Mouse (Mus musculus) frontal cortex, postnatal 10 days (tissue): ENCODE measurements around the gene Vkorc1l1.

Experiments
- DNase-seq, 2 experiments: peaks; one replicate each; pipeline ENCODE4 v3.0.0; 2022; ENCODE audit warnings: low spot score in 2 of 2, mixed read lengths in 1 of 2

The Vkorc1l1 gene

GRCm38 (mm10) chr5:130001356-130001987 lies 59.7 kb downstream of the Vkorc1l1 start:
- no peak for DNase-seq

GRCm38 (mm10) chr5:130002301-130003146 lies 60.8 kb downstream of the Vkorc1l1 start, which contains the start of gene Gusb:
Gene Gusb, minus strand, starts transcription at chr5:130003049.
- peak; percentile 70 to 71 for DNase-seq

GRCm38 (mm10) chr5:130003229-130003628 lies 61.5 kb downstream of the Vkorc1l1 start:
- no peak for DNase-seq

GRCm38 (mm10) chr5:130007344-130007743 lies 65.6 kb downstream of the Vkorc1l1 start:
- no peak for DNase-seq

GRCm38 (mm10) chr5:130008034-130008590 lies 66.3 kb downstream of the Vkorc1l1 start:
- DNase-seq = no peak

DNA sequence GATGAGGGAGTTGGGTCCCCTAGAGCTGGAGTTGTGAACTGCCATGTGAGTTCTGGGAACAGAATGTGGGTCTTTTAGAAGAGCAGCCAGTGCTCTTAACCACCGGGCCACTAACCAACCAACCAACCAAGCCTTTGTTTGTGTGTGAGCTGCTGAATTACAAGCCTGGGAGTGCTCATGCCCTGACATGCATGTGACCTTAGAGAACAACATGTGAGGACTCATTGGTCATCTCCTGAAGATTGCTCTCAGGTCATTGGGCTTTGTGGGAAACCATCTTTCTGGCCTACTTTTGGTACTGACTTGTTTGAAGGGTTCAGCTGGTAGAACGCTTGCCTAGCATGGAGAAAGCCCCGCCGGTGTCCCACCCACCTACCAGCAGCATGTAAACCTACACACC lies 68.0 kb downstream of the Vkorc1l1 start:
- DNase-seq = no peak

DNA sequence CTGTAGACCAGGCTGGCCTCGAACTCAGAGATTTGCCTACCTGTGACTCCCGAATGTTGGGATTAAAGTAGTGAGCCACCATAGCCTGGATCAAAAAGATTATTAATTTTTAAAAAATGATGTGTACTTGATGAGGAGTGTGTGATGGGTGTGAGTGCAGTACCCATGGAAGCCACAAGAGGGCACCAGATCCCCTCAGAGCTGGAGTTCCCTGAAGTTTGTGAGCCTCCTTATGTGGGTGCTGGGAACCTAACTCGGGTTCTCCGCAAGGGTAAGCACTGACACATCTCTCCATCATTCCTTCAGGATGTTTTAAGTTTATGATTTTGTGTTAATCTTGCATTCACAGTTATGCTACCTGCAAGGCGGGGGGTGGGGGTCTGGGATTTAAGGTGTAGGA lies 69.2 kb downstream of the Vkorc1l1 start:
- DNase-seq = no peak

DNA sequence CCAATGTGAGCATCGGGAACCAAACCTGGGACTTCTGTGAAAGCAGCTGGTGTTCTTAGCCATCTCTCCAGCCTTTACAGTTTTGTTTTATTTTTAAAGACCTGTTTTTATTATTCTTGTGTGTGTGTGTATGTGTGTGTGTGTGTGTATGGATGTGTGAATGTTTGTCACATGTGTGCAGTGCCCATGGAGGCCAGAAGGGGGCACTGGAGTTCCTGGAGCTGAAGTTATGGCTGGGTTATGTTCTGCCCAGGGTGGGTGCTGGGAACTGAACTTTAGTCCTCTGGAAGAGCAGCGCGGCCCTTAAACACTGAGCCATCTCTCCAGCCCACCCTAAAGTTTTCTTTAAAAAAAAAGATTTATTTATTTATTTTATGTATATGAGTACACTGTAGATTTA lies 73.3 kb downstream of the Vkorc1l1 start:
- DNase-seq = no peak

DNA sequence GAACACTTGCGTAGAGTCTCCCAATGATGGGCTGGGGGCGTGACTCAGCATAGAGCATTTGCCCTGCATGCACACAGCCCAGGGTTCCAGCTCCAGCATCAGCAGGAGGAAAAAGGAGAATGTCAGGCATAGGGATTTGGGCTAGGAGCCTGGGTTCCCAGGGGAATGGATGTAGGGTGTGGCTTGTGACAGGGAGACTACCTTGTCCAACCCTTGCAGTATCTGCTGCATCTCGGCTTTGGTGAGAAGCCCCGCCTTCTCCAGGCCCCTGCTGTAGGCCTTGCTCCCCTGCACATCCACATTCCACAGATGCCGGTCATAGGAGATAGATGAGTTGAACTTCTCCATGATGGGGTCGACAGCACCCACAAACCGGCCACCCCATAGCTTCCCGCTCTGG lies 77.7 kb downstream of the Vkorc1l1 start:
- DNase-seq = no peak

GRCm38 (mm10) chr5:130021361-130021966 lies 79.7 kb downstream of the Vkorc1l1 start:
- no peak for DNase-seq

GRCm38 (mm10) chr5:130022366-130022765 lies 80.6 kb downstream of the Vkorc1l1 start:
- DNase-seq = no peak

DNA sequence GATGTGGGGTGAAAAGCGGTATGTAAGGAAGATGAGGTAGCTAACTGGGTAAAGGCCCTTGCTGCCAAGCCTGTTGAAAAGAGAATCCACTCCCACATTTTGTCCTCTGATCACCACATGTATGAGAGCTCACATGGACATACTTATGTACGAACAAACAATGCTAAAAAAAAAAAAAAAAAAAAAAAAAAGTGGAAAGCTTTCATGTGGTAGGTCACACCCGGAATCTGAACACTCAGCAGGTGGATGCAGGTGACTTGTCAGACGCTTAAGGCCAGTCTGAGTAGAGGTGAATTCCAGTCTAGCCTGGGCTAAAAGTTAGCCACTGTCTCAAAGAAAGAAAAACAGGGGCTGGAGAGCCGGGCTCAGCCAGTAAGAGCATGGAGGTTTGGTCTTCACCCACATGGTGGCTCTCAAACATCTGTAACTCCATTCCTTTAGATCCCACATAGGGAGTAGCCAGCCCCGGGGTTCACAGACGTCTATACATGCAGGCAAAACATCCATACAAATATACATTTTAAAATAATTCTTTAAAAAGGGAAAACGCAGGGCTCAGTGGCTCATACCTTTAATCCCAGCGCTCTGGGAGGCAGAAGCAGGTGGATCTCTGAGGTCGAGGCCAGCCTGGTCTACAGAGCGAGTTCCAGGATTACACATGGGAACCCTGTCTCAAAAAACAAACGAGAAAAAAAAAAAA lies 81.4 kb downstream of the Vkorc1l1 start:
- no peak for DNase-seq

DNA sequence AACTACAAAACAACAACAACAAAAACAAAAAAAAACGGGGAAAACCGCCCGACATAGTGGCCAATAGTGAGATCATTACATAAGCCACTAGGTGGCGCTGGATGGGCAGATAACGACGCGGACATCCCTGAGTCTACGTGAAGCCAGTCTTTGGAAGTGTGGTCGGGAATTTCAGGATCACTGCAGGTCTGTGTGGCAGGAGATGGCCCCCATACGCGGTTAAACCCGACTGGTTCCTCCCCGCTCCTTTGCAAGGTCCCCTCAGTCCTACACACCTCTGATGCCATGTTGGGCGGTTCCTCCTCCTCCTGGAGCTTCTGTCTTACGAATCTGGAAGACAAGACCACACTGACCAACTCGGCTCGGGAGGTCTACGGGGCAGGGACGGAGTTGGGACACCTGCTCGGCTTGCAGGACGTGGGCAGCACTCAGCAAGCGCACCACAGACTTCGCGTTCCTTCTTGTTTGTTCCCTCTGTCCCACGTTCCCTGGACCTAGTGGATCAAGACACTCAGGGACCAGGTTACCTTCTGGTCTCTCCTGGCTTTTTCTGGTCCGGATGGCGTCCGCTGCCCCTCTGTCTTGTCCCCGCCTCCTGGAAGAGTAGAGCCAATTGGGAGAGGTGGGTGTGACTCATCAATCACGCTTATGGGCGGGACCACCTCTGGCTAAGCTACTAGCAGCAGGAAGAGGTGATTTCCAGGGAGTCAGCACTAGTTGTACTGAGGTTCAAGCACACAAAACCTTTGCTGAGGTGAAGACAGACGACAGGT lies 82.2 kb downstream of the Vkorc1l1 start:
- DNase-seq = peak; percentile 65 to 72

- DNase-seq = no peak
Observed at GRCm38 (mm10) chr5:130027134-130027533, 85.4 kb downstream of the Vkorc1l1 start.

DNA sequence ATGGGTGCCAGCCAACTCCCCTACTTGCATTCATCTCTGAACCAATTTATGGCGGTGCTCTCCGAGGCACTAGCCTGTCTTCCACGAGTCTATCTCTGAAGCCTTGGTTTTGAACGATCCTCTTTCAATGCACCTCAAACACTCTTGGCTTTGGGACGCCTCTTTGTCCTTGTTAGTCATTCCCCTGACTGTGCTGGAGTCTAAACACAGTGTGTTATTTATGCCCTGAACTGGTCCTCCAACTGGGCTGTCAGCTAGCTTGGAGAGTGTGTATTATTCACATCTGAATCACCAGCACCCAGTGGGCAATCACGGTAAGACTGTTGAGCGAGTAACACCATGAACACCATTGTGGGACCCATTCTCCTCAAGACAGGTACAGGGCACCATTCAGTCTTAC lies 85.9 kb downstream of the Vkorc1l1 start:
- no peak for DNase-seq

- DNase-seq = peak; percentile 57 to 82
Observed at GRCm38 (mm10) chr5:130029142-130029897, 87.5 kb downstream of the Vkorc1l1 start, which contains the start of the genes Asl and Crcp. Gene Asl, minus strand, starts transcription at chr5:130029247. Gene Crcp, plus strand, starts transcription at chr5:130029290.

DNA sequence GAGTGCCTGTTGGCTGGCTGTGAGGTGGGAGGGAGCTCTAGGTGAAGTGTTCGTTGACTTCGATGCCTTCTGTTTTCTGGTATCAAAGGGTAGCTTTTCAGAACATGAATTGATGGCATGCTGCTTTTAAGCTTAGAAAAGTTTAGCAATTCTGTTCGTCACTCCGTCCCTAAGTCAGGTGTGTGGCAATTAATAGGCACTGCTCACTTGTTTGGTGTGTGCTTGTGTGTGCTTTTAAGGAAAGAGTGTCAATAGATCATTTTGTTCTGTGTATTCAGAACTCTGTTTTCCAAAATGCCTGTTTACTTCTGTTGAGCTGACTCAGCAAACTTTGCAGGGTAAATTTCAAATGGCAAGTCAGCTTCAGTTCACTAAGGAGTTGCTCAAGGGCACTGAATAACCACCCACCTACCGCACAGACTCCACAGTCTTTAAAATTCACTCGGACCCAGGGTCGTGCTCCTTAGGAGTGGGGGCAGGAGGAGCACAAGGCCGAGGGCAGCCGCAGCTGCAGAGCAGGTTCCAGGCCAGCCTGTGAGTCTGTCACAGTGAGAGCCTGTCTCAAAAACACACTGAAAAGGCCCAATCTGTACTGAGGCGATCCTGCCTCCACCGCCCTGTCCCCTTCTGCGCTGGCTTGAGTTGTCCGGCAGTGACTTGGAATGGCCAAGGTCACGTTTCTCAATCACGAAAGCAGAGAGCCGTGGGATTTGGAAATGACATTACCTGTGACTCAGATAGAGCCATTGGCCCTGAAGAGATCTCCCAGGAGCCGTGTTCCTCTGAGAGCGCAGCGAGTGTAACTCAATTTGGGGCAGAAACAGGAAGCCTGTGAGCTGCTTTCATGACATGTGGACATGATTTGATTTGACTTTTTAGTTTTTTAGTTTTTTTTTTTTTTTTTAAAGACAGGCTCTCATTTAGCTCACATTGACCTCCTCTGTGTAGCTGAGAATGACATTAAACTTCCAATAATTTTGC lies 89.9 kb downstream of the Vkorc1l1 start:
- no peak for DNase-seq

GRCm38 (mm10) chr5:130033869-130034268 lies 92.1 kb downstream of the Vkorc1l1 start:
- no peak for DNase-seq
